Mouse (Mus musculus): ENCODE measurements at regions not wholly inside any gene's neighbourhood (a gene's known extent, or its start where the extent isn't known, plus 50 kb on each side); places are given as distances from the start of the nearest gene placed in this dataset.
A peak's percentile ranks its signal among the peaks of the same experiment; 100 is the strongest.

- no peak for DNase-seq (ENCODE audit: low spot score in 2 of 2)
These were observed 2017.1 kb upstream of the Pcdh20 start for GRCm38 (mm10) chr14:90488301-90488700.

- DNase-seq (ENCODE audit: low spot score in 2 of 2): no peak
These were observed 1976.8 kb upstream of the Pcdh20 start for GRCm38 (mm10) chr14:90447971-90448370.

DNA sequence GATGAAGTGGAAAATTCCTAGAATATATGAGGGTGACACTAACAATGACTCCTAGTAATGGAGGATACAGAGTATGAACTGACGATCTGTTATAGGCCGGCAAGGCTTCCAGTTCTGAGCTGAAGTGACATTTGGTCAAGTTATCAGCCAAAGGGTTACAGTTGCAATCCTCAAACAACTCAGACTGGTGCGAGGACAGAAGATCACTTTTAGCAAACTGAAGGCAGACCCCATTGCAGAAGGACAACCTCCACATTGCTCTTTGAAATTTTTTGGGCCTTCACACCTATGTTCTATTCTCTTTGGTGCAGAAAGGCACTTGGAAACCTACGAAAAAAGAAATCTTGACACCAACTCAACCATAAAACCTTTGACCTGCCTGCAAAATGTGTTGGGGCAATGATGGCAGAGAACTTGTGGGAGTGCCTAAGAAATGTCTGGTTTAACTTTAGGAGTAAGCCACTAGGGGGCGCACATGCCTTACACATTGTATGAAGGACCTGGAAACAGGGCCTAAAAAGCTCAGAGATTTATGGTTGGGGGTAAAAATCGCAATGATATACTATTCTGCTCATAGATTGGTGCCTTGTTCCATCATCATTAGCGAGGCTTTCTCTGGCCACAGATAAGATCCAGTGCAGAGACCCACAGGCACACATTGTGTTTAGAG, 1961.8 kb upstream of the Pcdh20 start:
- DNase-seq (ENCODE audit: low spot score in 2 of 2): peak in 1 of 2 experiments; percentile 19

- DNase-seq (ENCODE audit: low spot score in 2 of 2): no peak
These were observed 1941.5 kb upstream of the Pcdh20 start for GRCm38 (mm10) chr14:90412707-90413106.

DNA sequence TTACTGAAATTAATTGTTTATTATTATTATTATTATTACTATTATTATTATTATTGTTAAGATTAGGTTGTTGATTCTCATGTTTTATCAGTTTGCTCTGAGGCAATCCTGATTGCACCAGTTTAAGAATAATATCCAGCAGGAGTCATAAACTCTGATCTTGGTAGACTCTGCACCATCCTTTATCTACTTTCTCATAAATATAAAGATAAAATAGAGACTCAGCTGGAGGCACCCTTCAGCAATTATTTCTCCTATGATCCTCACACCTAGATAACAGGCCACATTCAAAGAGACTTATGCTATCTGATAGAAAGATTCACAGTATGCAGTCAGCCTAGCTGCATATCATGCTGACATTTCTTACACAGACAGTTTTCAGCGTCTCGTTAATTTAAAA, 1935.2 kb upstream of the Pcdh20 start:
- DNase-seq (ENCODE audit: low spot score in 2 of 2): no peak

DNA sequence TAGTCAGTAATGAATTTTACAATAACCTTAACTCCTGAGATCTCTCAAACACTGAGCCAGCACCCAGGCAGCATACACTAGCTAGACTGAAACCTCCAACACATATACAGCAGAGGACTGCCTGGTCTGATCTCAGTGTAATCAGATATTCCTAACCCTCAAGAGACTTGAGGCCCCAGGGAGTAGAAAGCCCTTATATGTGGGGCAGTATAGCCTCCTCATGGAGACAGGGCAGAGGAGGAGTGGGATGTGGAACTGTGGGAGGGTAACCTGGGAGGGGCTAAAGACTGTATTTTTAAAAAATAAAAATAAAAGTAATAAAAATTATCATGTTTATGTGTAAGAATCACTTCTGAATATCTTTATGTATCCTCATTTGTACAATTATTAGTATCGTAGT, 1934.3 kb upstream of the Pcdh20 start:
- no peak for DNase-seq (ENCODE audit: low spot score in 2 of 2)

GRCm38 (mm10) chr14:90367256-90367936, 1896.2 kb upstream of the Pcdh20 start:
- DNase-seq (ENCODE audit: low spot score in 2 of 2): no peak

- DNase-seq (ENCODE audit: low spot score in 2 of 2): no peak
These were observed 1863.3 kb upstream of the Pcdh20 start for GRCm38 (mm10) chr14:90334541-90334940.

- DNase-seq (ENCODE audit: low spot score in 2 of 2): peak; percentile 4 to 6
These were observed 1824.3 kb upstream of the Pcdh20 start for GRCm38 (mm10) chr14:90295456-90295855.

DNA sequence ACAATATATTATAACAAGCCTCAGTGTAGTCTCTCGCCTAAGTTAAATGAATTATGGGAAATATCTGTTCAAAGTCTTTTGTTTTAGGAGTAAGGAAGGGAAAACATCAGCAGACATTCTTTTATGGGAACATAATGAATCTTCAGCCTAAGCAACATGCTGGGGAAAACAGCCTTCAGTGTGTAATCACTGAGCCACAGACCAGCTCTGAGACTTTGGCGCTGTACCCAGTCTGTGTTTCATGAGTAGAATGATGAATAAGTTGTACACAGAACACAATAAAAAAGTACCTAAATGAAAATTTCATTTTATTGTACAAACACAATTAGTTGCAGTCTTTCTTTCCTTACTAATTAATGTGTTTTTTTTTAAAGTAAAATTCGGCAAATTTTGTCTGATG, 1774.8 kb upstream of the Pcdh20 start:
- DNase-seq (ENCODE audit: low spot score in 2 of 2): no peak

GRCm38 (mm10) chr14:90232661-90233060, 1761.5 kb upstream of the Pcdh20 start:
- DNase-seq (ENCODE audit: low spot score in 2 of 2): no peak

DNA sequence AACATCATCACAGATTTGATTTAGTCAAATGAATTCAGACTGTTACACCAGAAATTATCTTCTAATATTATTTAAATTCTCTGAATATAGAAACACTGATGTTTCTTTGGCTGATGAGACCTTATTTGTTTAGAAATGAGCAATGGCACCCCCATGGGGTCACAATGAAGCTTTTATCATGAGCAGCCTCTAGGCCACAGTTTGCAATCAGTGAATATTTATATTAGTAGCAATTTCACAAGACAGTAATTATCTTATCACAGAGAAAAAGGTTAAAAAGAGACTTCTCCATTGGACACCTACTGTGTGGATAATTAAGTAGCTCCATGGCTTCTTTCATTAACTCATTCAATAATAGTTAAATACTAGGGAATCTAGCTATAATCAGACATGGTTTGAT, 1729.1 kb upstream of the Pcdh20 start:
- DNase-seq (ENCODE audit: low spot score in 2 of 2): no peak

- DNase-seq (ENCODE audit: low spot score in 2 of 2): no peak
These were observed 1726.6 kb upstream of the Pcdh20 start for GRCm38 (mm10) chr14:90197791-90198190.

GRCm38 (mm10) chr14:90172729-90173128, 1701.5 kb upstream of the Pcdh20 start:
- no peak for DNase-seq (ENCODE audit: low spot score in 2 of 2)
